Mouse (Mus musculus): ENCODE data around the gene Olfr171. TPM values are rescaled to one million over a fixed set of nuclear protein-coding genes. Genes with fewer than 3 reads are reported as not detected.

Olfr171 gene
- polyA plus RNA-seq (2012; rRNA removed) = not detected in 2 replicates

GRCm38 (mm10) chr16:19629816-19630215 lies at the start of gene Olfr171:
Gene Olfr171 (minus strand): TSS chr16:19629916.

GRCm38 (mm10) chr16:19611782-19612181 lies 17.9 kb downstream of the Olfr171 start, which contains the start of gene Olfr170:
Gene Olfr170 (minus strand): TSS chr16:19611882.

Other genes starting within 250 kb of the Olfr171 start
- gene Olfr165, start 206.8 kb downstream of the Olfr171 start, polyA plus RNA-seq (2012; rRNA removed) = not detected in 2 replicates
- gene Olfr166, start 146.2 kb downstream of the Olfr171 start, polyA plus RNA-seq (2012; rRNA removed) = not detected in 2 replicates
- not detected in 2 replicates for gene Olfr167, start 107.7 kb downstream of the Olfr171 start, polyA plus RNA-seq (2012; rRNA removed)
- gene Olfr168, start 94.4 kb downstream of the Olfr171 start, polyA plus RNA-seq (2012; rRNA removed) = not detected in 2 replicates
- gene Olfr169, start 58.1 kb downstream of the Olfr171 start, polyA plus RNA-seq (2012; rRNA removed) = not detected in 2 replicates
- not detected in 2 replicates for gene Olfr170, start 18.0 kb downstream of the Olfr171 start, polyA plus RNA-seq (2012; rRNA removed)
- gene Lamp3, start 76.5 kb upstream of the Olfr171 start, polyA plus RNA-seq (2012; rRNA removed) = not detected in 2 replicates
- 0.20 and 0.31 TPM in 2 replicates for gene B3gnt5, start 130.3 kb upstream of the Olfr171 start, polyA plus RNA-seq (2012; rRNA removed)